Mouse (Mus musculus): ENCODE data around the gene Hist2h2ac.

GRCm38 (mm10) chr3:96195616-96196313 is 24.9 kb downstream of the Hist2h2ac start:
- TF ChIP-seq CTCF (IDR thresholded peaks at IDR 0.05; ENCODE audit: control insufficient read depth, insufficient read depth, insufficient read length) (no peak), MYOG (IDR thresholded peaks at IDR 0.05; ENCODE audit: control insufficient read depth, extremely low read depth, insufficient read length) (no peak)
